Mouse (Mus musculus) ovary, postnatal 14 days (tissue): ENCODE measurements around the gene Dcun1d5.
"Not testable (repeated sequence)": the region's sequence is repeated elsewhere in the genome, so short reads cannot be mapped to it uniquely, and the experiment has no call there.

Experiments
- DNase-seq: peaks from one replicate; pipeline ENCODE4 v3.0.0; 2022; ENCODE audit warnings: low spot score

Dcun1d5 gene

DNA sequence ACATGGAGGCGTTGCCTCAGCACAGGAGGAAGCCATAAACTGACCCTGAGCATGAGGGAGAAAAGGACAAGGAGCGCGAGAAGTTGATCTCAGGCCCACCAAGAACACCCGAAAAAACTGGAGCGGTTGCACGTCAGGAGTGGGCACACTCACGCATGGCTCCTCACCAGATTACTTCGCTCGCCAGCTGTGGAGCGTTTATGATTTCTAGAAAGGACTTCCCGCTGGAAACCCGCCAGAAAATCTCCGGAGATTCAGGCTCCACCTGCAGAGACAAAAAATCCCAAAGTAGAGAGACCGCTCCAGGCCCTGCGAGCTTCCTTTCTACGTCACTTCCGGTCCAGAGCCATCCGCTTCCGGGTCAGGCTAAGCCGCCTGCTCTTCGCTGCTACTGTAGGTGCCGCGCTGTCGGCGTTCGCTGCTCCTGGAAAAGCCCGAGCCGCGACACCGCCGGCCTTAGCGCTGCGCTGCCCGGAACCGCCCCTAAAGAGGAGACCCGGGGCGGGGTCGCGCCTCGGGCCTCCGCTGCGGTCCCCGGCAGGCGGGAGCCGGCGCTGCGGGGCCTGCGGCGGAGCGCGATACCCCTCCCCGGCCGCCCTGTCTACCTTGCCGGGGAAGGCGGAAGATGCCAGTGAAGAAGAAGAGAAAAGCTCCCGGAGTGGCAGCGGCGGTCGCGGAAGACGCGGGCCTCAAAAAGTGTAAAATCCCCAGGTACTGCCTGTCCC is at the start of gene Dcun1d5, which contains the start of gene Dync2h1:
Gene Dcun1d5 (plus strand): TSS at position 349 of the 725 bp plus-strand sequence.
Gene Dync2h1 (minus strand): TSS at position 275 of the 725 bp plus-strand sequence.
- peak; percentile 91 for DNase-seq

DNA sequence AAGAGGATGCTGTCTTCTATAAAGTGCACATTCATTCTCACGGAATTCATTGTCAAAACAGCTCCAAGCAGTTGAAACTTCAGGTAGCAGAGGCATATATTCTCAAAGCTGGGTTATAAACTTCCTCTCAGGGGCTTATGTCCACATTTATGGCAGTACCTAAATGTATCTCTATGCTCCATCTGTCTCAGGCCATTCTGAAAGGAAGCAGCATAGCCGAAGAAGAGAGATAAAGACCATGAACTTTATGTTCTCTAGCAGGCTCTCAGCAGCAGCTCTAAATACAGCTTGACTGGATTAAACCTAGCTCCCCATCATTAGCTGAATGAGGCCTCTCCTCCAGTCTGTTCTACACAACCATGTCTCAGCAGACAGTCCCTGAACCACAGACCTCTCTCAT is 29.9 kb upstream of the Dcun1d5 start:
- DNase-seq = no peak

DNA sequence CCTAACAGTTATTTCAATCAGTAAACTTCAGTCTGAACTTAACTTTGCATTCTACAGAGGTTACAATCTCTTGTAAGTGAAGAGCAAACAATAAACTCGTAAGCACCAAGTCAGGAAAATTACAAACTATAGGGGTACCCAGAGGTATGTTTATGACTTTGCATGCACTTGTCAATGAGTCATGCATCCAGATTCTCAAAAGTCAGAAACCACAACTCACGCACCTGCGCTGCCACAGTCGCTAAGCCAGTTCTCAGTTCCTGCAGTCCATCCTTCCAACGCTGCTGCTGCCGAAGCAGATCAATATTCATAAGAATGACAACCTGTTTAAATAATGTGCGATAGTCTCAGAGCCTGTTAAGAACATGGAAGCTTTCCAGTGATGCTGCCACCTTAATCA is 25.7 kb upstream of the Dcun1d5 start:
- DNase-seq = no peak

DNA sequence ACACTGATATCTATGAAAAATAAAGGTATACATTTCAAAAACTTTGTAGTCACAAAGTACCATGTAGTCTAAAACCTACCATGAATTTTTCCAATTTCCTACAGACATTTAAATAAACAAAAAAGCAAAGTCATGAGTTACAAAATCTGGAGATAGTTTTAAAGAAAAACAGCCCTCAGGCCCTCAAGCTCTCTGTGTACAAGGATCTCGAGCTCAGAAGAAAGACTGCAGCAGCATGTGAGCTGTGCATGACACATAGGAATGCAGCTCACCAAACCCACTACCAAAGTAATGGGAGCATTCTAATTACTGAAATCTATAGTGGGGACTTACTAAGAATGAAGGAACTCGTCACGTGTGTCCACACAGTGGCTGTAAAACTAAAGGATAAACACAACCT is 24.6 kb upstream of the Dcun1d5 start:
- DNase-seq = no peak

DNA sequence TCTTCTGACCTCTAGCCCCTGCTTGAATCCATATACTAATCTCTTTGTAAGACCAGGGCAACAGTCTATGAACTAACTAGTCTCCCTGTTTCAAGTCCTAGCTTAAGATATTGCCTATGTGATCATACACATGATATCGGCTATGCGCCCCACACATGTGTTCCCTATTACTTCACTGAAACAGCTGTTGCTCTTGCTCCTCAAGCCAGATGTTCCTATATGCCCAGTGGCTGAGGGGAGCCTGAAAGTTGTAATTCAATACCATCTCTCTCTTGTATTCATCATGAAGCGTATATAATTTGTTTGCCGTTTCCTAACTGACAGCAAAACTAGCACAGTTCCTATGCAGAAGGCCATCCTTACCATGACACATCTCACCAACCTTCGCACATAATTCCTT is 23.6 kb upstream of the Dcun1d5 start:
- no peak for DNase-seq

DNA sequence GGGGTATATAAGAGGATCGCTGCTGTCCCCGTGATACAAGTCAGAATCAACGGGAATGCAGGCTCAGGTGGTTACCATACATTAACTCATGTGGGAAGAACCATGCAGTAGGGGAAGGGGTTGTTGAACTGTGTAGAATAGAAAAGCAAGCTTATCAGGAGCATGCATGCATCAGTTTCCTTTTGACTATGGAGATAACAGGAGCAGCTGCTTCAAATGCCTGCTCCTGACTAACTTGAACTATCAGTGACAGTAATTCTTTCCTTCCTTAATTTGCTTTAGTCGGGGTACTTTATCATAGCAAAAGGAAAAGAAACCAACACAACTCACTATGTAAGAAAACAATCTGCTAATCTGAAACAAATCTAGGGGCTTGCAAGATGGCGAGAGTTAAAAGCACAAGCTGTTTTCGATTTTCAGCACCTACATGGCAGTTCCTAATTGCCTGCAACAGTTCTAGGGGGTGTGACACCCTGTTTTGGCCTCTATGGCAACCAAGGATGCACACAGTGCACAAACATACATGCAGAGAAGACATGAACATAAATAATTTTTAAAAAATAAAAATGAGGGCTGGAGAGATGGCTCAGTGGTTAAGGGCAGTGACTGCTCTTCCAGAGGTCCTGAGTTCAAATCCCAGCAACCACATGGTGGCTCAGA is 16.9 kb upstream of the Dcun1d5 start:
- DNase-seq = no peak

DNA sequence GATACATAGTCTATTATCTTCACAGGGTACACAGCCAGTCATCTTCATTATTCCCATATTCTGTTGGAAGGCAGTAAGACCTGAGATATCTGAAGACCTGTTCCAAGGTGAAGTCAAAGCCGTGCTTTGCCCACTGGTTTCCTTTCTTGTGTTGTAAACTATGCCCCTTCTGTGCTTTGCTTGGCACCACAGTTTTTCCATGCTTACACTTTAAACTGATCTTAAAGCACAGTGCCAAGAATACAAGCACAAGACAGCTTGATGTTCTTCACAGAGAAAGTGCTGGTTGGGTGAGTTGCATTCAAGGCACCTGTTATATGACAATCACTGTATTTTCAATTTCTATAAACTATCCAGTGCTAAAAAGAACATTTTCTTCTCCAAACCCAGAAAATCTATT is 10.6 kb upstream of the Dcun1d5 start:
- DNase-seq = no peak

DNA sequence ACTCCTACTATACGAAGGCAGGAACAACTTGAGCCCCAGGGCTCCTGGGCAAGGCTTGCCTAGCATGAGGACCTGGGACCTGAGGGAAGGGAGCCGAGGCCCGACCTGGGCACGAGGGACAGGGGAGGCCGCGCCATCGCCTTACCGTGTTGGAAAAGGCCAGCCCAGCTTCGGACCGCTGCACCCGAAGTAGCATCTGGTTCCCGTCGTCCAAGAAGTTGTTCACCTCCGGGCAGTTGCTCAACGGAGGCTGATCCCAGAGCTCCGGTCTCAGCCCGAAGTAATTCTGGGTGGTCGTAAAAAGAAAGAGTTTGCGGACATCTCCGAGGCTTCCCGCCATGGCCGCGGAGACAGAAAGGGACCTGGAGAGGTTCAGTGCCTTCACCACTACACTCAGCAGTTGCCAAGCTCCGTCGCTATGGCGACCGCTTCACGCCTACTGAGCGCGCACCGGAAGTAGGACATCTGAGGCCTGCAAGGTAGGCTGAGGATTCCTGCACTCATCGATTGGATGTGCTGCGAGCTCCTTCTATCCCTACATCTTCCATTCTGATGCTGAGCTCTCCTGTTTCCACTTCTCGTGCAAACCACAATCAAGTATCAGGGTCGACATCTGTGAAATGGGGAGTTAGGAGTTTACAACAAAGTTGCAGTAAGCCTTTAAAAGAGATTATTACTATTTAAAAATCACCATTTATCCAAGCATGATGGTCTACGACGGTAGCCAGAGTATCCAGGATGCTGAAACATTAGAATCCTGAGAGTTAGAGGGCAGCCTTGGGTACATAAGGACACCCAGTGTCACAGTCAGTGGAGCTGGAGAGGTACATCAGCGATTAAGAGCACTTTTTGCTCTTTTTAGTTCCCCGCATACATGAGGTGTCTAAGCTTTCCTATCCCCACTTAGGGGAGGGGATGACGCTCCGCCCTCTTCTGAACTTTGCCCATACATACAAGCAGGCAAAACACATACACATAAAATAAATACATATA is 7.4 kb upstream of the Dcun1d5 start:
- peak; percentile 77 for DNase-seq

DNA sequence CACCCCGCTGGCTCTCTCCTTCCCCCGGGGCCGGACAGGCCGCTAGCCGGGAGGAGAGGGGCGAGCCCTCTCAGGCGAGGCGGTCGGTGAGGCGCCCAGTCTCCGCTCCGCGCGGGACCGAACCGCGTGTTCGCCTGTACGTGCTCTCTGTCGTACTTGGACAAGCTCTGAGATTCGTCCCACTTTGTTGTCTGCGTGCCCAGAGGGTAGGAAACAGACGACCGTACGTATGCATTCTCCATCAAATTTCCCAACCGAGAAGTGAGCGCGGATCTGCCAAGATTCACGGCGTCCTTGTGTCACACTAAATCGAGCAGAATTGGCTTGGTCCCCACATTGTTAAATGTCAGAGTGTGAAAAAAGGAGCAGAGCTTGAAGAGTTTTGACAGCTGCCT is 574 bp downstream of the Dcun1d5 start:
- DNase-seq = no peak

DNA sequence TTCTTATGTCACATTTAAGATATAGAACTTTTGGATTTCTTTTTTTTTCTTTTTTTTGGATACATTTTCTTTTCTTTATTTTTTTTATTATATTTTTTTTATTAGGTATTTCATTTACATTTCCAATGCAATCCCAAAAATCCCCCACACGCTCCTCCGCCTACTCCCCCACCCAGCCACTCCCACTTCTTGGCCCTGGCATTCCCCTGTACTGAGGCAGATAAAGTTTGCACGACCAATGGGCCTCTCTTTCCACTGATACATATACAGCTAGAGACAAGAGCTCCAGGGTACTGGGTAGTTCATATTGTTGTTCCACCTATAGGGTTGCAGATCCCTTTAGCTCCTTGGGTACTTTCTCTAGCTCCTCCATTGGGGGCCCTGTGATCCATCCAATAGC is 6.4 kb downstream of the Dcun1d5 start:
- not testable (repeated sequence) for DNase-seq

DNA sequence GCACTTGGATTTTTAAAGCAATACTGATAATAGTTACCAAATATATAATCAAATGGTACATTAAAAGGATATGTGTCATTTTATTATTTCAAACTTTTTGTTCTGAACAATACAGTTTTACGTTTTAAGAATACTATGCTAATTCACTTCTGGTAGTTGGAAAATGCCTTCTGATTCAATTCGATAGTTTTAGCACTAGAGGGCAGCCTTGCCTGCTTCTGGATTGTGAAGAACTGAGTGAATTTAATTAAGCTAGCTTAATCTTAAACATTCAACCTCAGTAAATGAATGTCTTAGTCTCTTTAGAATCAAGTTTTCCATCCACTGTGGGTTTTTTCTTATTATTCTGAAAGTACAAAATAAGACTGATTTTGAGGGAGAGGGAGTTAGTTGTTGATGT is 31.9 kb downstream of the Dcun1d5 start:
- DNase-seq = peak; percentile 10

DNA sequence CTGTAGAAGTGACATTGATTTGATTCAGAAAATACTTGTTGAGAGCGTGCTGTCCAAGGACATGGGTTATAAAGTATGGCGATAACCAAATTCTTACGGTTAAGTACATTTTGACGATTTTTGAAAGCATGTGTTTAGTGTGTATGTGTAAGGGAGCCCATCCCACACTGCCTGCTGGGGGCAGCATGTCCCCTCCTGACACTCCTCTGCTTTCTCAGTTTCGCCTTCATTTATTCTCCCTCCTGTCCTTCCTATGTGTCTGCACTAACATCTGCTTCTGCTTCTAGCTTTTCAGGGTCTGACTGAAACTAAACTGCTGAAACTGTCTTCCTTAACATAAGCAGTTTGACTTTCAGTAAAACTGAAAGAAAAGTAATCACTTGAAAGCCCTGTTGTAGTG is 36.7 kb downstream of the Dcun1d5 start:
- DNase-seq = no peak

DNA sequence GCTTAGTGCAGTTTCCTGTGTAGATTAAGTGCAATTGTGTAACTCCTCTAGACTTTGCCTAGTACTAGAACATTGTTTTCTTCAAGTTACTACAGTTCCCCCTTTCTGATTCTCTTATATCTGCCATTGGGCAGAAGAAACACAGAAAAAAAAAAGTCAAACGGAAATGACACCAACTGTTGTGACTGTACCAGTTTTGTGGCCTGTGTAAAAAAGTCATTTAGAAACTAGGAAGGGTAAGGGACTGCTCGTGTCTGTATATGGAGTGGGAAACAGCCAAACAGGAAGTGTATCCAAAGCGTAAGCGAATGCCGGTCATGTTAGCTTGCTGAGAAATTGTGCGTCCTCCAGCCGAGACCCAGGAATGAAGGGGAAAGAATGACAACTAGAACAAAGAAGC is 37.1 kb downstream of the Dcun1d5 start:
- no peak for DNase-seq

DNA sequence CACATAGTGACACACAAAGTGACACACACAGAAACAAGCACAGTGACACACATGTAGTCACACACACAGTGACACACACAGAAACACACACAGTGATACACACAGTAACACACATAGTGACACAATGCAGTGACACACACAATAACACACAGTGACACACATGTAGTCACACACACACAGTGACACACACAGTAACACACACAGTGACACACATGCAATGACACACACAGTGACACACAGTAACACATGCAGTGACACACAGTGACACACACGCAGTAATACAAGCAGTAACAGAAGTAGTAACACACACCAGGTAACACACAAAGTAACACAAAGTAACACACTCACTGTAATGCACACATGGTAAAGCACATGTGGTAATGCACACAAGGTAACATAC is 54.3 kb downstream of the Dcun1d5 start:
- DNase-seq = no peak

DNA sequence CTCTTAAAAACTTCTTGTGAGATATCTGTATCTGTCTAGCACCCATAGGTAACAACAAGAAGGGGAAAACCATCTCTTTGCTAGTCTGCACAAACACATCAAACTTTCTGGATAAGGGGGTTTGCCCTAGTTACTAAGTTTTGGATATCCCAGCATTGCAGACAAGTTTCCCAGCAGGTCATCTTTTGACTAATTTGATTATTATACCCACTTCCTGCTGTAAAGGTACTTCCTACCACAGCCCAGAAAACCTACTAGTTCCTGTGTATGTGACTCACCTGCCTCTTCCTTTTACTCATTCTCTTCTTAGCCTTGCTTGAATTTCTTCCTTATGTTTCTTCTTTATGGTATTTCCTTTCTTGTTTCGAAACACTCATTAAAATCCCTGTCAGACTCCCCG is 55.6 kb downstream of the Dcun1d5 start:
- DNase-seq = no peak

DNA sequence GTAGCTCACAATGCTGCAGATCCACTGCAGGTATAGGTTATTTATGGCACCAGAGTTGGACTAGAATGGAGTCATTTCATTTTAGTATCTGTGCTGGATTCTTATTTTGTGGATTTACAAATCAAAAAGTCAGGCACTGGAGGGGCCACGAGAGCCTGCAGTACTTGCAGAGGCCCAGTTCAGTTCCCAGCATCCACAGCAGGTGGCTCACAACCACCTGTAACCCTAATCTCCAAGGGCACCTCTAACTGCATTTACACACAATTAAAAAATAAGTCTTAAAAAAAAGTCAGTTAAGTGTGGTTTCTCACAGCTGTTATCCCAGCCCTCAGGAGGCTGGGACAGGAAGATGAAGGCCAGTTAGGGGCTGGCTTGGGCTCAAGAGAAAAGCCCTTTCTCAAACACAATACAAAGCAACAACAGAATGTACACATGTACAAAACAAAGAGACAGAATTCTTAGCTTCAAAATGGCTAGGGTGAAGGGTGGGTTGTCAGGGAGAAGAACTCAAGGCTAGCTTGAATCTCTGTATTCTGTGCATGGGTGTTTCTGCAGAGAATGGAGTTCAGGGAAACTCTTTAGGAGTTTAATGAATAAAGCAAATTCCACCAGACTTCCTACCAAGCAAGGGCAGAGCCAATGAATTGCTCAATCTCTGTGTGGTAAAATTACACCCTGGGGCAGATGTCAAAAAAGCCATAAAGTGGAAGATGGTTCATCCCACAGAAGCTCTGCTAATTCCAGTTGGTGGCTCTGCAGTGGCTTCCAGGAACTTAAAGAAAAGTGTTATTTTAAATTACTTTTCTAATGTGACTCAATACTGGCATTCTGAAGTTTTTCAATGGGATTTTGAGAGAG is 68.7 kb downstream of the Dcun1d5 start:
- no peak for DNase-seq
